Mouse (Mus musculus): Measurements from ENCODE around the gene Drc7.

Gene Drc7

DNA sequence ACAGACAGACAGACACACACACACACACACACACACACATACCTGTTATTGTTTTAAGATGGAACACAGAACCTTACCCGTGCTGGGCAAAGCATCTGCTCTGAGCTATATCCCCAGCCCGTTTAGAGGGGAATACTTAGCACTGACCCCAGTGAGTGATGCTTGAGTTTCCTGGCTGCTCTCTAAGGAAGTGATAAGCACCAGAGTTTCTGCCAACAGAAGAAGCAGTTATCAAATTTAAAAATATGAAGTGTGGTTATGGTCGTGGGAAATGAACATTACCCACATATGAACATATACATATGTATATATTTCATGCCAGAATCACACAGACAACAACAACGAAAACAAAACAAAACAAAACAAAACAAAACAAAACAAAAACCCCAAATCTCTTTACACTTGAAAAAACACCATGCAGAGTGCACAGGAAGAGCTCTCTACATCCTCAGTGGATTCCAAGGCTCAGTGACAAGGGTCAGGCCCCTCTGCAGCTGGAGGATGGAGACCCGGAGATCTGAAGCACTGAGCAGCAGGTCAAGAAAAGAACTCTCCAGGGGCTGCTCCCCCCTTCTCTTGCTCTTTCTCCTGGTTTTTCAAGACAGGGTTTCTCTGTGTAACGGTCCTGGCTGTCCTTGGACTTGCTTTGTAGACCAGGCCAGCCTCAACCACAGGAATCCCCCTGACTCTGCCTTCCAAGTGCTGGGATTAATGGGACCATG, 5.1 kb downstream of the Drc7 start:
- in situ Hi-C loops (cut with MboI): no loop called here

DNA sequence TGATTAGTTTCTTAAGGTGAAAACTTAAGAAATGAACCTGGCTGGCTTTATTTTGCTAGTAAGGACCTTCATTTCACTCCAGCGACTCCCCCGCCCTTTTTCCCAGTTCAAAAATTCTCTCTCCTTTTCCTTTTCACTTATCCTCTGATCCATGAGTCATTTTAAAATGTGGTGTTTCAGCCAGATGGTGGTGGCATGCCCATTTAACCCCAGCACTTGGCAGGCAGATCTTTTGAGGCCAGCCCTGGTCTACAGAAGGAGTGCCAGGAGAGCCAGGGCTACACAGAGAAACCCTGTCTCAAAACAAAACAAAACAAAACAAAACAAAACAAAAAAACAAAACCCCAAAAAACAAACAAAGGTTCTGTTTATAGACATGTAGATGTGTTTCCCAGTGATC, 9.6 kb downstream of the Drc7 start:
- in situ Hi-C loops (cut with MboI): no loop called here

DNA sequence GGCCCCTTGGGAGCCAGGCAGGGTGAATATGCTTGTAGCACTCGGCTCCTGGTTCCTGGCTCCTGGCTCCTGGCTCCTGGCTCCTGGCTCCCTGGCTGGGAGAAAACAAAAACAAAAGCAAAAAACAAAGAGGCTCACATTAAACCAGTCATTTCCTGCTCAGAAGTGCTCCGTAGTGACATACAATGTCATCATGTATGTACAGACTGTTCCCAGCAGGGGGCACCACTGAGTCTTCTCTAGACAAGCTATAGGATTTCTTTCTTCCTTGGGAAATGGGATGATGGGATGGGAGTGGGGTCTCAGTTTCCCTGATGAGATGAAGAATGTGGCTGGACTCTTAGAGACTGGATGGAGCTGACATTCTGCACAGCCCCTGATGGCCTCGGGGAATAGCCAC, 12.7 kb downstream of the Drc7 start:
- in situ Hi-C loops (cut with MboI): no loop called here

DNA sequence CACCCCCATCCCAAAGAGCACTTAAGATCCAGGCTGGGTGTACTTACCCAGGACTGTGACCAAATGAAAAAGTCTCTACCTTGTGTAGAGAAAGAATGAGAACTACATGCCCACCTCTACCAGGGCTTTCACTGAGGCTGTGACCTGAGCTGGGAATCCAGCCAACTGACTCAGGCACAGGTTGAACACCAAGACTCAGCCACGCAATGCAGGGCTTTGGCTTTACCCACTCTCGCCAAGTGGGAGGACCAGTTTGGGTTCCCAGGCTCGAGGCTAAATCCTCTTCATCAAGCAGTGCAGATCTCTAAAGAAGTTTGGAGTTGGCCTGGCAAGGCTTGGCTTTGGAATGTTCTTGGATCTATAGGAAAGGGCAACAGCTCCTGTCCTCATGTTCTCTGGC, 20.6 kb downstream of the Drc7 start:
- in situ Hi-C loops (cut with MboI): no loop called here

DNA sequence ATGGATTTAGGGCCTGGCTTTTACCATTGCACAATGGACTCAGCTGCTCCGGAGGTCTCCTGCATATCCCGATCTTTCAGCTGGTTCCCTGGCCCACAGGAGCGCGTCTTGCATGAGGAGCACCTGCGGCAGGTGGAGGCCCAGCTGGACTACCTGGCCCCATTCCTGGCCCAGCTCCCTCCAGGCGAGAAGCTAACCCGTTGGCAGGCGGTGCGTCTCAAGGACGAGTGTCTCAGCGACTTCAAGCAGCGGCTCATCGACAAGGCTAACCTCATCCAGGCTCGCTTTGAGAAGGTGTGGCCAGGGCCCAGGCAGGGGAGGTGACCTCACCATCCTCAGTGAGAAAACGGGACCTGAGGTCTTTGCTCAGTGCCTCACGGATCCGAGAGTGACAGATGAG, 21.2 kb downstream of the Drc7 start:
- in situ Hi-C loops (cut with MboI): no loop called here

DNA sequence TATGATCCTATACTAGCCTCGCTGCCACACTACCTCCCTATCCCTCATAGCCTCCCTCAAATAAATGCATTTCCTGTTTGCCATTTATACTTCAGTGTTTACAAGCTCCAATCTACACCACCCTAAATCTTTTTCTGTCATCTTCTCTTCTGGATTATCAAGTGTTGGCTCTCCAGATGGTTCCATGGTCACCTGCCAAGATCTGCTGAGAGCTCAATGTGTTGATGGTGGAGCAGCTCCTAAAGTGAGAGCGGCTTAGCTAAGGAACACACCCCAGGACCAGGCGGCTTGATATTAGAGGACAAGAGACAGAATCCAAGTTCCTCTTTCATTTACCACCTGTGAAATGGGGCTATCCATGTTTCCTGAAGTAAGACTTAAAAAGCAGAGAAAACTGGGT, 23.2 kb downstream of the Drc7 start:
- in situ Hi-C loops (cut with MboI): no loop called here

DNA sequence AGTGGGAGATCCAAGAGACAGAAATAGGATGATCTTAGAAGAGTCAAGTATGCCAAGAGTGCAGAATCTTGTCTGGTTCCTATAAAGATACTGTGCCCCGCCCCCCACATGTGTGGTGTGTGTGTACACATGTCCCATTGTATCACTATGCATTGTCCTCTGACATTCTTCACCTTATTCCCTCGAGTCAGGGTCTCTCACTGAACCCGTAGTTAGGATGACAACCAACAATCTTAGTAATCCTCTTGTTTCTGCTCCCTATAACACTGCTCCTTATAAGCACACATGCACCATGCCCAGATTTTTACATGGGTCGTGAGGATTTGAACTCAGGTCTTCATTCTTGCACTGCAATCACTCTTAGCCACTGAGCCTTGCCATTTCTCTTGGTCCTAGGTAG, 24.4 kb downstream of the Drc7 start:
- in situ Hi-C loops (cut with MboI): no loop called here

DNA sequence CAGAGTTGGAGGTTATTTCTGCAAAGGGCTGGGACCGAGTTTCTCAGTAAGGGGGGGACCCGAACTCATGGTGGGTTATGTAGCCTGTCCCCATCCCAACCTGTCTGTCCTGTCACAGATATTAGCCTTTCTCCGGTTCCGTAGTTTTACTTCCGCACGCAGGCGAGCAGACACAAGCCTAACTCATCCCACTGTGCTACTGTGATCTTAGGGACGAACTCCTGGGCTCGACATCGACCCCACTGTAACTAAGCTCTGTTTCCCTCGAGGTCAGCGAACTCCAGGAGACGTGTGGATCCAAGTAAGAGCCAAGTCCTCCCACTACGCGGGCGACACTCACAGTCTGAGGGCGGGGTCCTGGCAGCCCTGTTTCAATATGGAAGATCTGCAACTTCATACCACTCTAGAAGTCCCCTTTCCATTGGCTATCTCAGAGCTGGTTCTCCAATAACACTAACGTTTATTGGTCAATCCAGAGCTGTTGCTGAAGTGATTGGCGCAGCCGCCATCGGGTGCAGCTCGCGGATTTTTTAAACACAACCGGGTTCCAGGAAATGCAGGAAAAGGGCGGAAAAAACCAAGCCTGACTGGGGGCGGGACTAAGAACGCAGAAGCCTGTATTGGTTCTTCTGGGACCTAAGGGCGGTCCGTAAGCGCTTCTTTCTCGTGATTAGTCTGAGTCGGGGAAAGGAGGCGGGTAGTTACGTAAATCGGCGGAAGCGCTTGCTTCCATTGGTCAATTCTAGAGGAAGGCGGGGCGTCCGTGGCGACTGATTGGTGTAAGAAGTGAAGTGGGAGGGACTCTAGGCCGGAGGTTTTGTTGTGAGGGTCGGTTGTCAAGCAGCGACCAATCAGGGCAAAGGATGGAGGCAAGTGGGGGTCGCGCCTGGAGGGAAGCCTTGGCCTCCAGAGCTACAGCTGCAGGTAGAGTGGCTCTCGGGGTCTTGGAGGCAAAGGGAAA, 25.8 kb downstream of the Drc7 start, which contains the start of gene Katnb1:
Gene Katnb1, plus strand, starts transcription at position 806 of the 961 bp plus-strand sequence.
- in situ Hi-C loops (cut with MboI): loop anchor here (10.0 kb wide), 1 partner anchor 254 kb away; the partner anchor contains the start of genes Usb1 and Zfp319

DNA sequence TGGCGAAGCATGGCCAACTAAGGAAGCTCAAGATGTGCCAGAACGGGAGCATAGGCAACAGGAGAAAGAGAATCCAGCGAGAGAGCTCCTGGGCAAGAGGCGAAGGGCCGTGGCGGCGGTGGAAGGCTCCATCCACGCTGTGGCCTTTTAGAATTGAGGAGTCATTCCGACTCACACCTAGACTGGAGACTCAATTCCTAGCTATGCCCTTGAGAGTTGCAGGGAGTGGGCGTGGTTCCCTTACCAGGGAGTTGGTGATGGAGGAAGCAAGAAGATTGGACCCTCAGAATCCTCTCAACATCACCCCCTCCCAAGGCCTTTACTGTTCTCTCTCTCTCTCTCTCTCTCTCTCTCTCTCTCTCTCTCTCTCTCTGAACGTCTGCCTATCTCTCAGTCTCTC, 26.7 kb downstream of the Drc7 start:
- in situ Hi-C loops (cut with MboI): loop anchor here (10.0 kb wide), 1 partner anchor 253 kb away; the partner anchor contains the start of genes Usb1 and Zfp319

DNA sequence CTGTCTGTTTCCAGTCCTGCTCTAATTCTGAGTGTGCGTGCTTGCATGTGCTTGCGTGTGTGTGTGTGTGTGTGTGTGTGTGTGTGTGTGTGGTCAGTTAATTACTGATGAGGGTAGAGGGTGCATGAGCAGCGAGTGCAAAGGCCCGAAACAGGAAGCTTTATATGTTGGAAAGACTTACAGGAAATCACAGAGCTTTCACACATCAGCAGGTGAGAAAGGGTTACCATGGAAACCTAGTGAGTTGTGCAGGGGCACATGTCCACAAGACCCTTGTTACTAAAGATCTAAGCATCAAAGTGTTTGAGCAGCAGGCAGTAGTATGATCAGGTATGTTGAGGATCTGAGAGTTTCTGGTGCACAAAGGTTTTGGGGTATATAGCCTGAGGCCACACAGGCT, 29.4 kb downstream of the Drc7 start:
- in situ Hi-C loops (cut with MboI): loop anchor here (10.0 kb wide), 1 partner anchor 251 kb away; the partner anchor contains the start of genes Usb1 and Zfp319

DNA sequence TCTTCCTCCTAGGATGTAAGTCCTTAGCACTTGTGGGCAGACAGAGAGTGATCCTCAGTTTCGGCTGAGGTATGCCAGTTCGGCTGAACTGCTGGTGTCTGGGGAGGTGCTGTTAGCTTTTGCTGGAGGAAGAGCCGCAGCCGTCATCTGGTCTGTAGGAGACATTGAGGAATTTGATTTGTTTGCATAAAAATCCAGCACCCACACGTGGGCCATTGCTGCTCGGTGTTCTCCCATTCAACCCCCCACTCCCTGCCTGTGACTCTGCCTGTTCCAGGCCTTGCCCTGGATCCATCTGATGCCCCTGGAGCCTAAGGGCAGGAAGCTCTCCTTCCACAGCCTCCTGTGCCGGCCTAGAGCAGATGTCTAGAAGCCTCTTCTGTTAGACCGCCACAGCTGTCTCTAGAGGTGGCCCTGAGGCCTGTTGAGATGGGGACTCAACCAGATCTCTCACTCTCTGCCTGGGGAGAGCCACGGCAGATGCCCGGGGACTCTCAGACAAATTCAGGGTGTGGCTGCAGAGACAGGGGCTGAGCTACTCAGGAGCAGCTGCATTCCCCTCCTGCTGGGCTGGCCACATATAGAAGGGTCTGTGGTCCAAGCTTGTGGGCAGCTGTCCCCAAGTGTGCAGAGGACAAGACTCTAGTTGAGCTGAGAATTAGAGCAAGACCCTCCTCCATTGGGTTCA, 30.0 kb downstream of the Drc7 start:
- in situ Hi-C loops (cut with MboI): loop anchor here (10.0 kb wide), 1 partner anchor 250 kb away; the partner anchor contains the start of genes Usb1 and Zfp319

DNA sequence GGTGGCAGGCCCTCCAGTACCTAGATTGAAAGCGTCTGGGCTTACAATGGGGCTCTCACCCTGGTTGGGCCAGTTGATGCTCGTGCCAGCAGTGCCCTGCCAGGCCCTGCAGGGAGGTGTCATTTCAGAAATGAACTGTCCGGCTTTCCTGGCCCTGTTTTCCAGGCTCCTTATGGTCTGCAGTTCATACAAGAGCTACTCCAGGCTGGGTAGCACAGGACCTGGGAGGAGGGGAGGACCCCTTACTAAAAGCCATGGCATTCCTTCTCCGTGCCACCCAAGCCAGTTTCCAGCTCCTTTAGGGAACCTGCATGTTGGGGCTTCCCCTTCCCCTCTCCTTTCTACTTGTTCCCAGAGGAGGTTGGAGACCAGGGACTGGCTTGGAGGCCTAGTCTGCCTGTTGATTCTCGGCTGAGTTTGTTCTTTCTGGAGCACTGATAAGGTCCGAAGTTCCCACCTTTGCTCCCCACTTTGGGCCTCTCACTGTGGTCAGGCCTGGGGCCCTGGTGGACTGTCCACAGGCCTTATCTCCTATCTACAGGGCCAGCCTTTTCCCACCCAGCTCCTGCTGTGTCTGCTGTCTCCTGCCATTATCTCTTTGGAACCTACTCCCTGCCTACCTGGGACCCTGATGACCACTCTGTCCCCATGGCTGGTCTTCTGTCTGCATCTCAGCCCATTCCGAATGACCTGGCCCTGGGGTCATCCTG, 30.7 kb downstream of the Drc7 start:
- in situ Hi-C loops (cut with MboI): loop anchor here (10.0 kb wide), 1 partner anchor 249 kb away; the partner anchor contains the start of genes Usb1 and Zfp319

DNA sequence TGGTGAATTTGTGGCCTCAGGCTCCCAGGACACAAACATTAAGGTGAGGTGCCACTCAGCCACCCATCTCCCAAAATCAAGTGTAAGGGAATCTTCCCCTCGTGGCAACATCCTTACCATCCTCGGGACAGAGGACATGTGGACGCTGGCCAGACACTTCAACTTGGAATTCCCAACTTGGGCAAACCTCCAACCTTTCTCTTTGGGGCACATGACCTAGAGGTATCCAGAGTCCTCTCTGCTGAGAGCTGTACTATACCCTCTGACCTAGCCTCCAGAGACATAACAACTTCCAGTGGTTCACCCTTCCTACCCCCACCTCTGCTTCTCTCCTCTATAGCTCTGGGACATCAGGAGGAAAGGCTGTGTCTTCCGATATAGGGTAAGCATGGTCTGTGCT, 38.7 kb downstream of the Drc7 start:
- in situ Hi-C loops (cut with MboI): no loop called here

DNA sequence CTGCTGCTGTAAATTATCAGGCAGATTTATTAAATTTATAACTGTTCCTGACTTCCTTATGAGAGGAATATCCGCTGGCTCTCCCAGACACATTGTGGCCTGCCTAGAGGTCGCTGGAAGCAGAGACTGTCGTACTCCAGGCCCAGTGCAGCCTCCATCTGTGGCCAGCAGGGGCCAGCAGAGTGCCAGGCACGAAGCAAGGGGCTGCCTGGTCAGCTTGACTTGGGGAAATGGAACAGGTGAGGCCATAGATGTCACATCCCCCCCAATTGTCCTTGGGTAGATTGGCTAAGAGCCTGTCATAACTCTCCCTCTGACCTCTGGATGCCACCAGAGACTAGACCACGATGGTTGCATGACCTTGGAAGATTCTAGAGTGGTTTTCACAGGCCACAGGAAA, 44.1 kb downstream of the Drc7 start:
- in situ Hi-C loops (cut with MboI): no loop called here

DNA sequence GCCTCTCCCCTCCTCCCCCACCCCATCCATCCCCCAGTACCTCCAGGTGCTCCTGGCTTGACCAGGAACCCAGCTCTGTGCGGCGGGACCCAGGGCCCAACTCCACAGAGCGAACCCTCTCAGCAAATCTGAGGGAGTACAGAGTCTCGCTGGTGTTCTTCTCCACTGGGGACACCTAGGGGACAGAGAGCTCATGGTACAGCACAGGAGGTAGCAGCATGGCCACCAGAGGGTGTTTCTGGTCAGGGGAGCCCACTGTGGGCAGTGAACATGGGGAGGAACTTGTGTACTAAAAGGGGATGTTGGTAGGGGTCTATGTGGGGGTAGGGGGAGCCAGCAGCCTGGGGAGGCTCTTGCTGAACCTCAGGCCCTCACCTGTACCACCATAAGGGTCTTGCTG, 47.1 kb downstream of the Drc7 start:
- in situ Hi-C loops (cut with MboI): no loop called here

DNA sequence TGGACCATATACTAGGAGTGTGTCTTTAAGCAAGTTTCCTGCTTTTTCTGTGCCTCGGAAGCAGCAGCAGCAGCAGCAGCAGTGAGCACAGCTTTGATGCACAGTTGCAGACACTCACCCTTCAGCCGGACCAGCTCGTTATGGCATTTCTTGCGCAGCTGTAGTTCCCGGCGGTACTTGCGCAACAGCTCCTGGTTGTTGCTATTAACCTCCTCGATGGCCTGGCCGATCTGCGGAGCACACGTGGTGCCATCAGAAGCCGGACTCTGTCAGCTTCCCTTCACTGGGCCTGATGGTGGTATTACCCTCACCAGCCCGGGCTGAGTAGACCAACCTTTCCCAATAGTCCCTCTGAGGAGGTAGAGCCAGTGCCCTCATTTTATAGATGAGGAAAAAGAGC, 52.4 kb downstream of the Drc7 start:
- in situ Hi-C loops (cut with MboI): no loop called here

DNA sequence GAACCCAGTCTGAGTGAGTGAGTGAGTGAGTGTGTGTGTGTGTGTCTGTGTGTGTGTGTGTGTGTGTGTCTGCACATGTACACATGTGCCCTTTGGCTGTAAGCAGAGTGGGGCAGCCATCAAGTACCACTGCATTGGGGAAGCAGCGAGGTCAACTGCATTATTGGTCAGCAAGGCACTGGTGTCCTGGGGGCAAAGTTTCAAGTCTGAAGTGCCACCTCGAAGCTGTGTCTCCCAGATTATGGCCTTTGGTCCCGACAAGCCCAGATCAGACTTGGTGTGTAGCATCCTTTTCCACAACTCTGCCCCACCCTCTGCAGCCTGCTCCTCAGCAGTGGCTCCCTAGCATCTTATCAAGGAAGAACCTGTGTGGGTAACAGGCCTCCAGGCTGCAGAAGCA, 57.7 kb downstream of the Drc7 start:
- in situ Hi-C loops (cut with MboI): no loop called here

DNA sequence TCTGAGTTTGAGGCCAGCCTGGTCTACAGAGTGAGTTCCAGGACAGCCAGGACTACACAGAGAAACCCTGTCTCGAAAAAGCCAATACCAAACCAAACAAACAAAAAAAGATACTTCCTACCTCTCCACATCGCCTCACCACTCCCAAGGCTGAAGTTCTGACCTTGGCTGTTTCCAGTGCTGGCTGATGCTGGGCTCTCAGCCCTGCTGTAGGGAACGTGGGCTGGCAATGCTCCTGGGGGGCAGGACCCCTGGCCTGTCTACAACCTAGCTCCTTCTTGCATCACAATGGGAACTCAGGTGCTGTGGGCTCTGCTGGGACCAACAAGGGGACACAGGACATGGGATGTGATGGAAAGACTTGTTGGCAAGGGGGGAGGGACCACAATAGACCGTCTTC, 58.2 kb downstream of the Drc7 start:
- in situ Hi-C loops (cut with MboI): no loop called here

DNA sequence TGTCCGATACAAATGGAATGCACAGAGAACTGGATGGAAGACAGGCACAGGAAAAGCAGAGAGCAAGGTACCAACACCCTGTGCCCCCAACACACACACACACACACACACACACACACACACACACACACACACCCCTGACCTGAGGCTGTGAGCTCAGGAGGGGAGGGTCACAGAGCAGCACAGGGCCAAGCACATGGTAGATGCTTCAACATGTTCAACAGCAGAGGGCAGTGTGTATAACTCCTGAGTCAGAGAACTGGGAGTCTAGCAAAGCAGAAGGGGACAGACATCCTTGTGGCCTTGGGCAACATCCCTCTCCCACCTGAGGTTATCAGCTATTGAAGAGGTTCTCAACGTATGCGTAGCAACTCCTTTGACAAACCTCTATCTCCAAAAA, 58.8 kb downstream of the Drc7 start:
- in situ Hi-C loops (cut with MboI): no loop called here

DNA sequence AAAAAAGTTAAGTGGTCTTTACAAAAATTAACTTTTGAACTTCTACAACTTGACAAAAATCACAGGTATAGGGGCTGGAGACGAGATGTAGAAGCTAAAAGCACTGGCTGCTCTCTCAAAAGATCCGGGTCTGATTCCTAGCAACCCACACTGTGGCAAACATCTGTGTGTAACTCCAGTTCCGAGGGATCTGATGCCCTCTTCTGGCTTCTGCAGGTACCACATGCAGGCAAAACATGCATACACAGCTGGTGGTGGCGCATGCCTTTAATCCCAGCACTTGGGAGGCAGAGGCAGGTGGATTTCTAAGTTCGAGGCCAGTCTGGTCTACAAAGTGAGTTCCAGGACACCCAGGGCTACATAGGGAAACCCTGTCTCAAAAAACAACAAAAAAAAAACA, 68.6 kb downstream of the Drc7 start:
- in situ Hi-C loops (cut with MboI): no loop called here

DNA sequence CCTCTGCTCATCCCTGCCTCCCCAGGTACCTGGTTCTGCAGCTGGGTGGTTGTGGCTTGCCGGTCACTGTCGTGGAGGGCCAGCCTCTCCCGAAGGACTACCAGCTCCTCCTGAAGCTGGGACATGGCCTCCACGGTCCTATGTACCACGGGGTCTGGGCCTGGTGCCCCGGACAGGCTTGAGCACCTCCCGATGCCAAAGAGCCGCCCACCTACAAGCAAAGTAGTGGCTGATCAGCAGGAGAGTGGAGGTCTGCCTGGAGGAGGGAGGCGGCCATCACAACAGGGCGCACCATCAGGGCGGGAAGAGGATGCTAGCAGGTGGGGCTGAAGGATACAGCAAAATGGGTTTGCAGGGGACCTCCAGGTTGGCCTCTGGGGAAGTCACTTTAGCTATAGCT, 71.6 kb downstream of the Drc7 start:
- in situ Hi-C loops (cut with MboI): no loop called here

All from mature B cell (primary cell).